8 mouse cellular contexts compared by ENCODE assay signal in the genomic region with DNA sequence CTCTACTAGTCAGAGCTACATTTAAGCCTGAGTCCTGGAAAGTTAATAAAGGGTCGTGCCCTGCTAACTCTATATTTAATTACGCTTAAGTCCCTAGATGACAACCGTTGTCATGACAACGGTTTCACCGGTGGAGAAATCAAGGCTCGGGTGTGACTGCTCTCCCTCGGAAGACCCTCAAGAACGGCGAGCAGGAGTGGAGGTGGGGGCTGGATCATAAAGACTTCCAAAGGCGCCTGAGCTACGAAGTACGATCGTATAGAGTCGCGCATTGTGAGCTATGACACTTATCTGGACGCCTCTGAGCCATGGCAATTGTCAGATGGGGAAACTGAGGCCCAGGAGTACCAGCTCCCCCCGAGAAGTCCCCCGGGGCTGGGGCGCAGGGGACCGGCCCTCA. TPM values are rescaled to one million over a fixed set of nuclear protein-coding genes. Genes with fewer than 3 reads are reported as not detected.
DNase-seq lines count a peak whose midpoint lies in the region; ATAC-seq and TF ChIP-seq lines count a peak whose summit lies in the region.

No protein-coding gene starts in this region.

- H3K4me2 ChIP-seq in limb, embryonic 13.5 days (replicated peaks), result peak overlapping the region; percentile 85
- H3K4me2 ChIP-seq in stomach, embryonic 16.5 days (ENCODE audit: low read depth, low read length), result peak overlapping the region; percentile 89

- no peaks in the 10 kb centered on the region for H3K27me3 ChIP-seq in cerebellum, adult 2 months (ENCODE audit: control insufficient read depth, insufficient read depth, low read length)
- no peaks in the 10 kb centered on the region for H3K27me3 ChIP-seq in testis, adult 2 months (ENCODE audit: control insufficient read depth, insufficient read depth, low read length)
- no peaks in the 10 kb centered on the region for H3K27me3 ChIP-seq in limb, embryonic 13.5 days
- no peaks in the 10 kb centered on the region for H3K27me3 ChIP-seq in stomach, embryonic 16.5 days (ENCODE audit: control insufficient read depth, insufficient read depth, low read length)

- peaks cover 2% of the 10 kb centered on the region for H3K4me1 ChIP-seq in cerebellum, adult 2 months (ENCODE audit: control insufficient read depth, insufficient read depth, low read length)
- peaks cover 6% of the 10 kb centered on the region for H3K4me1 ChIP-seq in testis, adult 2 months (ENCODE audit: control insufficient read depth, insufficient read depth, low read length)
- H3K4me1 ChIP-seq in limb, embryonic 13.5 days, result peaks cover 16% of the 10 kb centered on the region
- H3K4me1 ChIP-seq in stomach, embryonic 16.5 days (ENCODE audit: control insufficient read depth, insufficient read depth, low read length), result 0 out of 2 replicates have a peak, but pooled peaks cover 15% of the 10 kb centered on the region

- DNase-seq in cerebellum, adult 2 months, result no peak
- DNase-seq in cerebellum, adult 9-11 months, result no peak
- no peak for DNase-seq in testis, postnatal 10 days (ENCODE audit: low spot score)
- no peak for DNase-seq in right cerebral cortex, adult 2 months (ENCODE audit: low spot score in 2 of 2)

- peak; percentile 11; the same call in 1 of the 2 replicates for ATAC-seq in limb, embryonic 13.5 days (ENCODE audit: low FRiP score, low read depth)
- ATAC-seq in stomach, embryonic 16.5 days (ENCODE audit: insufficient read depth, low FRiP score), result no peak
- no peak for ATAC-seq in activated CD4-positive, CD25-positive, alpha-beta regulatory T cell, adult 4 months

- H3K9me3 ChIP-seq in limb, embryonic 13.5 days, result no peaks in the 10 kb centered on the region
- H3K9me3 ChIP-seq in stomach, embryonic 16.5 days (replicated peaks; ENCODE audit: control insufficient read depth, low read length), result no peaks in the 10 kb centered on the region

- 2% methylated on average over 20 of the region's 20 CpGs for WGBS in cerebellum, adult 2 months
- WGBS in limb, embryonic 13.5 days, result under 1% methylated on average over 20 of the region's 20 CpGs
- under 1% methylated on average over 20 of the region's 20 CpGs for WGBS in stomach, embryonic 16.5 days

- no peak for TF ChIP-seq POLR2A in cerebellum, adult 2 months (IDR thresholded peaks at IDR 0.05; ENCODE audit: borderline replicate concordance, insufficient read depth, low read length)
- TF ChIP-seq POLR2A in testis, adult 2 months (IDR thresholded peaks at IDR 0.05; ENCODE audit: control insufficient read depth, low read depth, low read length), result no peak

- H3K27ac ChIP-seq in cerebellum, adult 2 months (ENCODE audit: insufficient read depth, low read length), result no peak overlapping the region
- peak overlapping the region; percentile 89 for H3K27ac ChIP-seq in testis, adult 2 months (ENCODE audit: control insufficient read depth, insufficient read depth, low read depth, low read length)
- peak overlapping the region; percentile 55; the same call in 1 of the 2 replicates for H3K27ac ChIP-seq in limb, embryonic 13.5 days
- peak overlapping the region; percentile 66; the same call in 1 of the 2 replicates for H3K27ac ChIP-seq in stomach, embryonic 16.5 days (ENCODE audit: low read length)

- peak overlapping the region; percentile 83 for H3K9ac ChIP-seq in limb, embryonic 13.5 days
- H3K9ac ChIP-seq in stomach, embryonic 16.5 days (ENCODE audit: low read length), result peak overlapping the region; percentile 90

- TF ChIP-seq CTCF in cerebellum, adult 2 months (IDR thresholded peaks at IDR 0.05; ENCODE audit: borderline replicate concordance, insufficient read depth, low read depth, low read length), result no peak
- TF ChIP-seq CTCF in testis, adult 2 months (IDR thresholded peaks at IDR 0.05; ENCODE audit: control insufficient read depth, insufficient read depth, insufficient replicate concordance, low read depth, low read length), result no peak

- H3K4me3 ChIP-seq in cerebellum, adult 2 months (replicated peaks; ENCODE audit: insufficient read depth, low read depth, low read length), result peak overlapping the region; percentile 41
- H3K4me3 ChIP-seq in testis, adult 2 months (ENCODE audit: control insufficient read depth, low read depth, low read length), result peak overlapping the region; percentile 98
- peak overlapping the region; percentile 84 for H3K4me3 ChIP-seq in limb, embryonic 13.5 days
- H3K4me3 ChIP-seq in stomach, embryonic 16.5 days (replicated peaks; ENCODE audit: low read length), result peak overlapping the region; percentile 89

- no peaks in the 10 kb centered on the region for H3K36me3 ChIP-seq in testis, adult 2 months (ENCODE audit: control insufficient read depth, insufficient read depth, low read length)
- peaks cover 26% of the 10 kb centered on the region for H3K36me3 ChIP-seq in limb, embryonic 13.5 days
- H3K36me3 ChIP-seq in stomach, embryonic 16.5 days (ENCODE audit: control insufficient read depth, insufficient read depth, low read length), result peaks cover 12% of the 10 kb centered on the region; the same call in 1 of the 2 replicates

RNA-seq across cellular contexts. Expression of a gene that starts 0.4 kb away (rescaled TPM):
- polyA plus RNA-seq in cerebellum, adult 2 months (2012; rRNA removed), result 3.8 TPM in 2 replicates
- polyA plus RNA-seq in testis, adult 2 months (2012; rRNA removed), result 16.5 and 17.1 TPM in 2 replicates
- polyA plus RNA-seq in limb, embryonic 13.5 days (2015; fragmentation: Nextera tagmentation; extraction: Ambion mirVana), result 109 and 117 TPM in 2 replicates
- 83.7 and 87.5 TPM in 2 replicates for polyA plus RNA-seq in stomach, embryonic 16.5 days (2015; fragmentation: Nextera tagmentation; extraction: Ambion mirVana)
- polyA plus RNA-seq in activated CD4-positive, CD25-positive, alpha-beta regulatory T cell, adult 4 months (2017; shearing (Covaris generic)), result 10 to 100 TPM; 18.7 to 25.8 TPM

RNA-seq across cellular contexts. Expression of a gene that starts 36.4 kb away (rescaled TPM):
- 34.1 and 34.2 TPM in 2 replicates for polyA plus RNA-seq in cerebellum, adult 2 months (2012; rRNA removed)
- 2.9 TPM in 2 replicates for polyA plus RNA-seq in testis, adult 2 months (2012; rRNA removed)
- 30.8 and 31.2 TPM in 2 replicates for polyA plus RNA-seq in limb, embryonic 13.5 days (2015; fragmentation: Nextera tagmentation; extraction: Ambion mirVana)
- polyA plus RNA-seq in stomach, embryonic 16.5 days (2015; fragmentation: Nextera tagmentation; extraction: Ambion mirVana), result 62.2 and 69.3 TPM in 2 replicates
- polyA plus RNA-seq in activated CD4-positive, CD25-positive, alpha-beta regulatory T cell, adult 4 months (2017; shearing (Covaris generic)), result 10 to 100 TPM; 12.6 to 20.6 TPM

RNA-seq across cellular contexts. Expression of a gene that starts 38.8 kb away (rescaled TPM):
- 44.7 and 50.6 TPM in 2 replicates for polyA plus RNA-seq in cerebellum, adult 2 months (2012; rRNA removed)
- polyA plus RNA-seq in testis, adult 2 months (2012; rRNA removed), result 6.7 and 6.9 TPM in 2 replicates
- polyA plus RNA-seq in limb, embryonic 13.5 days (2015; fragmentation: Nextera tagmentation; extraction: Ambion mirVana), result 18.9 and 21.3 TPM in 2 replicates
- 11.2 and 11.6 TPM in 2 replicates for polyA plus RNA-seq in stomach, embryonic 16.5 days (2015; fragmentation: Nextera tagmentation; extraction: Ambion mirVana)
- not detected for polyA plus RNA-seq in activated CD4-positive, CD25-positive, alpha-beta regulatory T cell, adult 4 months (2017; shearing (Covaris generic))

Comparison
In these comparisons a context has a peak if more than half of its experiments do, and no peak if none do; other contexts are left out.
1. H3K4me3 ChIP-seq: peak in every context shown above with its lines; median percentile 98 in testis, adult 2 months; 89 in stomach, embryonic 16.5 days; 84 in limb, embryonic 13.5 days; 41 in cerebellum, adult 2 months.